Mouse (Mus musculus): ENCODE data around the gene Adipoq. TPM values are rescaled to one million over a fixed set of nuclear protein-coding genes. Genes with fewer than 3 reads are reported as not detected.

Adipoq gene
- total and polyA plus RNA-seq, 3 experiments = 0.13 to 1.1 (median 0.99) TPM

GRCm38 (mm10) chr16:23099632-23100031 is 46.7 kb upstream of the Adipoq start:
- Histone ChIP-seq H3K79me2 (replicated peaks; ENCODE audit: control insufficient read depth, extremely low read depth, insufficient read depth, poor library complexity, severe bottlenecking) (no peaks in the 10 kb centered on the region), H3K4me1 (ENCODE audit: control insufficient read depth in 1 of 2, insufficient read depth in 2 of 2) (peaks cover 9 to 61% of the 10 kb centered on the region in 2 experiments), H3K4me3 (replicated peaks in 1 of 3; ENCODE audit: low read depth in 2 of 3, low read length in 2 of 3, poor library complexity in 1 of 3) (no peak overlapping the region), H3K27me3 (replicated peaks) (no peaks in the 10 kb centered on the region), H3K4me2 (ENCODE audit: insufficient read depth, low read depth, poor library complexity, severe bottlenecking) (no peak overlapping the region), H3K9me3 (replicated peaks; ENCODE audit: low read length) (no peaks in the 10 kb centered on the region), H3K27ac (ENCODE audit: insufficient read depth, low read depth) (no peak overlapping the region), H3K36me3 (replicated peaks in 1 of 2; ENCODE audit: control insufficient read depth in 1 of 2, insufficient read depth in 1 of 2, low read length in 1 of 2) (peaks cover 0 to 17% of the 10 kb centered on the region in 2 experiments), H3K9ac (ENCODE audit: insufficient read depth, low read depth) (no peak overlapping the region)
- in situ Hi-C loops (cut with MboI; ENCODE audit: low pct_ligation_motif_present, low pct_unique_long_range_greater_than_20kb, low sequenced_read_pairs) (no loop called here), dilution Hi-C loops (cut with MboI; ENCODE audit: extremely low pct_ligation_motif_present, extremely low pct_unique_long_range_greater_than_20kb, low sequenced_read_pairs) (no loop called here)
- no peak for DNase-seq (ENCODE audit: extremely low read depth)
- TF ChIP-seq MXI1 (IDR thresholded peaks at IDR 0.05; ENCODE audit: low read depth, low read length) (no peak), RCOR1 (conservative IDR thresholded peaks at IDR 0.05; ENCODE audit: low read depth, low read length) (no peak), CTCF (conservative IDR thresholded peaks at IDR 0.05 in 1 of 2, IDR thresholded peaks at IDR 0.05 in 1 of 2; ENCODE audit: low read depth in 2 of 2, low read length in 2 of 2) (no peak), POLR2AphosphoS2 (IDR thresholded peaks at IDR 0.05; ENCODE audit: low read depth, low read length) (no peak), MAX (IDR thresholded peaks at IDR 0.05; ENCODE audit: low read length) (no peak), ZMIZ1 (IDR thresholded peaks at IDR 0.05; ENCODE audit: low read depth, low read length) (no peak), SIN3A (IDR thresholded peaks at IDR 0.05; ENCODE audit: low read length) (no peak), MAFK (IDR thresholded peaks at IDR 0.05; ENCODE audit: insufficient replicate concordance, low read length) (no peak)

DNA sequence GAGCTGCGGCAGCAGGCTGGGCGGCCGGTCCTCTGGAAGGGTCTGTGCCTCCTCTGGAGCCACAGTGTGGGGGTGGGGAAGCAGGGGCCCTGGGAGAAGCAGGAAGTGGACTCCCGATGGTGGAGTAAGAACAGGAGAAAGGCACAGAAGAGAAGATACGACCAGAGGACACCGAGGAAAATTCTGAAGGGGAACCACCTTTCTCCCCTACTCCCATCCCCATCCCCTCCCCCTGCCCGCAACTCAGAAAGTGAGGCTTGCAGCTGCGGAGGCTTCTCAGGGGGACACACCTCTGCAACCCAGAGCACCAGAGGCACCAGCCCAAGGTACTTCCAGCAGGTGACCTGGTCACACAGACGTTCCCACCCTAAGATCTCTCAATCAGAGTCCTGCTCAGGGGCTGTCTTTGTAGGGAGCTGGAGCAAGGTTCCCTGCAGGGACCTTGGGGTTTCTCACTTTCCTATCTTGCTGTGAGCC is 46.2 kb upstream of the Adipoq start:
- Histone ChIP-seq H3K79me2 (replicated peaks; ENCODE audit: control insufficient read depth, extremely low read depth, insufficient read depth, poor library complexity, severe bottlenecking) (no peaks in the 10 kb centered on the region), H3K4me3 (replicated peaks in 1 of 3; ENCODE audit: low read depth in 2 of 3, low read length in 2 of 3, poor library complexity in 1 of 3) (no peak overlapping the region), H3K9me3 (replicated peaks; ENCODE audit: low read length) (no peaks in the 10 kb centered on the region), H3K4me2 (ENCODE audit: insufficient read depth, low read depth, poor library complexity, severe bottlenecking) (no peak overlapping the region), H3K27me3 (replicated peaks) (no peaks in the 10 kb centered on the region), H3K27ac (ENCODE audit: insufficient read depth, low read depth) (no peak overlapping the region), H3K9ac (ENCODE audit: insufficient read depth, low read depth) (no peak overlapping the region), H3K4me1 (ENCODE audit: control insufficient read depth in 1 of 2, insufficient read depth in 2 of 2) (peaks cover 7 to 56% of the 10 kb centered on the region in 2 experiments), H3K36me3 (replicated peaks in 1 of 2; ENCODE audit: control insufficient read depth in 1 of 2, insufficient read depth in 1 of 2, low read length in 1 of 2) (peaks cover 0 to 17% of the 10 kb centered on the region in 2 experiments)
- no peak for DNase-seq (ENCODE audit: extremely low read depth)
- no peak for TF ChIP-seq MAX (IDR thresholded peaks at IDR 0.05; ENCODE audit: low read length)
- TF ChIP-seq MEF2A (IDR thresholded peaks at IDR 0.05; ENCODE audit: borderline replicate concordance, low read depth, low read length) = no peak
- TF ChIP-seq TBP (conservative IDR thresholded peaks at IDR 0.05; ENCODE audit: low read depth, low read length) = no peak
- no peak for TF ChIP-seq NRF1 (IDR thresholded peaks at IDR 0.05; ENCODE audit: low read depth, low read length)
- no peak for TF ChIP-seq NELFE (IDR thresholded peaks at IDR 0.05; ENCODE audit: low read depth, low read length)
- TF ChIP-seq ZNF384 (IDR thresholded peaks at IDR 0.05; ENCODE audit: low read depth, low read length) = no peak
- TF ChIP-seq RAD21 (IDR thresholded peaks at IDR 0.05; ENCODE audit: low read depth, low read length) = no peak
- no peak for TF ChIP-seq HCFC1 (IDR thresholded peaks at IDR 0.05; ENCODE audit: low read depth, low read length)
- no peak for TF ChIP-seq CHD1 (IDR thresholded peaks at IDR 0.05; ENCODE audit: low read depth, low read length)
- no peak for TF ChIP-seq PAX5 (IDR thresholded peaks at IDR 0.05; ENCODE audit: low read length)
- TF ChIP-seq KAT2A (IDR thresholded peaks at IDR 0.05; ENCODE audit: insufficient replicate concordance, low read length) = no peak
- no peak for TF ChIP-seq ELF1 (IDR thresholded peaks at IDR 0.05; ENCODE audit: low read depth, low read length)
- no peak for TF ChIP-seq CTCF (conservative IDR thresholded peaks at IDR 0.05 in 1 of 2, IDR thresholded peaks at IDR 0.05 in 1 of 2; ENCODE audit: low read depth in 2 of 2, low read length in 2 of 2)
- in situ Hi-C loops (cut with MboI; ENCODE audit: low pct_ligation_motif_present, low pct_unique_long_range_greater_than_20kb, low sequenced_read_pairs) (no loop called here), dilution Hi-C loops (cut with MboI; ENCODE audit: extremely low pct_ligation_motif_present, extremely low pct_unique_long_range_greater_than_20kb, low sequenced_read_pairs) (no loop called here)
